In the genomic region with DNA sequence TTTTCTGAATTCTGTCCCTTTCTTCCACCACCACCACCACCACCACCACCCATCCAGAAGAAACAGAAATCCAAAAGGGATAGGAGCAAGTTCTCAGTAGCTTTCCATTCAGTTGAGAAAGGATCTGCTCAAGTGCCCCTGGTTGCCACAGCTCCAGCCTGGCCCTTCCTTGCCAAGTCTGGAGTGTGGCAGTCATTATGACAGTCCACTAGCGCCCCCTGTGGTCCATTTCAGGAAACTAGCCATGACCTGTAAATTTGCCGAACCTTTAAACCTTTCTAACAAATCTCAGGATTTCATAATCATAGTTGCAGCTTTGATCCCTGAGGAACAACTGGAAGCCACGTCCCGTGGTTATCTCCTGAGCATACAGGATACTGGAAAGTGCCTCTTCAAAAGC, we compare ENCODE assay signal across 8 mouse cellular contexts.
DNase-seq lines count a peak whose midpoint lies in the region; ATAC-seq lines count a peak whose summit lies in the region.

No protein-coding gene starts in this region.

- H3K9ac ChIP-seq in heart, embryonic 11.5 days (ENCODE audit: low read depth, low read length): no peak overlapping the region
- no peak overlapping the region for H3K9ac ChIP-seq in midbrain, embryonic 11.5 days (ENCODE audit: low read length)

- 6% methylated on average over 4 of the region's 4 CpGs for WGBS in heart, embryonic 11.5 days (ENCODE audit: insufficient replicate concordance)
- 13% methylated on average over 4 of the region's 4 CpGs for WGBS in midbrain, embryonic 11.5 days

- no peaks in the 10 kb centered on the region for H3K4me1 ChIP-seq in heart, embryonic 11.5 days (ENCODE audit: control insufficient read depth, insufficient read depth, low read length)
- no peaks in the 10 kb centered on the region for H3K4me1 ChIP-seq in midbrain, embryonic 11.5 days (ENCODE audit: control insufficient read depth, insufficient read depth, low read length)

- H3K4me2 ChIP-seq in heart, embryonic 11.5 days: no peak overlapping the region
- no peak overlapping the region for H3K4me2 ChIP-seq in midbrain, embryonic 11.5 days

- H3K27ac ChIP-seq in heart, embryonic 11.5 days (ENCODE audit: low read depth, low read length): no peak overlapping the region
- no peak overlapping the region for H3K27ac ChIP-seq in midbrain, embryonic 11.5 days (ENCODE audit: low read depth, low read length)

- H3K27me3 ChIP-seq in heart, embryonic 11.5 days (ENCODE audit: control insufficient read depth, insufficient read depth, low read length): no peaks in the 10 kb centered on the region
- no peaks in the 10 kb centered on the region for H3K27me3 ChIP-seq in midbrain, embryonic 11.5 days (ENCODE audit: control insufficient read depth, insufficient read depth, low read length)

- ATAC-seq in heart, embryonic 11.5 days (replicated peaks; ENCODE audit: insufficient number of reproducible peaks, low FRiP score, low TSS enrichment): no peak
- peak; percentile 48 for ATAC-seq in inflammation-experienced regulatory T-cells, adult 6 months
- no peak for ATAC-seq in midbrain, embryonic 11.5 days (ENCODE audit: low FRiP score)

- no peaks in the 10 kb centered on the region for H3K36me3 ChIP-seq in heart, embryonic 11.5 days (ENCODE audit: control insufficient read depth, insufficient read depth, low read length)
- H3K36me3 ChIP-seq in midbrain, embryonic 11.5 days (ENCODE audit: control insufficient read depth, insufficient read depth, low read length): no peaks in the 10 kb centered on the region

- no peaks in the 10 kb centered on the region for H3K9me3 ChIP-seq in heart, embryonic 11.5 days (replicated peaks; ENCODE audit: control insufficient read depth, low read length)
- no peaks in the 10 kb centered on the region for H3K9me3 ChIP-seq in midbrain, embryonic 11.5 days (ENCODE audit: control insufficient read depth, low read length)

- H3K4me3 ChIP-seq in heart, embryonic 11.5 days (ENCODE audit: low read depth, low read length): no peak overlapping the region
- no peak overlapping the region for H3K4me3 ChIP-seq in midbrain, embryonic 11.5 days (ENCODE audit: low read depth, low read length)

- DNase-seq in heart, adult 11 months: peak; percentile 96
- DNase-seq in cerebellum, adult 8-10 months: peak; percentile 13
- DNase-seq in gastrocnemius, adult 18-20 months (ENCODE audit: low spot score): peak; percentile 84
- peak; percentile 21 to 49 for DNase-seq in left cerebral cortex, adult 8-10 months (ENCODE audit: low spot score in 2 of 2)
- DNase-seq in midbrain, embryonic 11.5 days (ENCODE audit: low spot score, missing footprints): peak; percentile 95
- peak; percentile 14 to 63 for DNase-seq in spleen, postnatal 10 days (ENCODE audit: low spot score in 2 of 2)

Comparison
In these comparisons a context has a peak if more than half of its experiments do, and no peak if none do; other contexts are left out.
1. DNase-seq: peak in every context shown above with its lines; median percentile 96 in heart, adult 11 months; 95 in midbrain, embryonic 11.5 days; 84 in gastrocnemius, adult 18-20 months; 38 in spleen, postnatal 10 days; 35 in left cerebral cortex, adult 8-10 months; 13 in cerebellum, adult 8-10 months.